Mouse (Mus musculus) T-helper 2 cell (primary cell): Measurements from ENCODE around the gene A230050P20Rik.

Source experiments
- in situ Hi-C: fragments of 300-600 bp; cut with MboI, MseI; formaldehyde crosslinking; loops from one replicate; pipeline ENCODE4 v1.15.1; 2025; ENCODE audit warnings: high pct_unique_total_duplicates

A230050P20Rik gene

DNA sequence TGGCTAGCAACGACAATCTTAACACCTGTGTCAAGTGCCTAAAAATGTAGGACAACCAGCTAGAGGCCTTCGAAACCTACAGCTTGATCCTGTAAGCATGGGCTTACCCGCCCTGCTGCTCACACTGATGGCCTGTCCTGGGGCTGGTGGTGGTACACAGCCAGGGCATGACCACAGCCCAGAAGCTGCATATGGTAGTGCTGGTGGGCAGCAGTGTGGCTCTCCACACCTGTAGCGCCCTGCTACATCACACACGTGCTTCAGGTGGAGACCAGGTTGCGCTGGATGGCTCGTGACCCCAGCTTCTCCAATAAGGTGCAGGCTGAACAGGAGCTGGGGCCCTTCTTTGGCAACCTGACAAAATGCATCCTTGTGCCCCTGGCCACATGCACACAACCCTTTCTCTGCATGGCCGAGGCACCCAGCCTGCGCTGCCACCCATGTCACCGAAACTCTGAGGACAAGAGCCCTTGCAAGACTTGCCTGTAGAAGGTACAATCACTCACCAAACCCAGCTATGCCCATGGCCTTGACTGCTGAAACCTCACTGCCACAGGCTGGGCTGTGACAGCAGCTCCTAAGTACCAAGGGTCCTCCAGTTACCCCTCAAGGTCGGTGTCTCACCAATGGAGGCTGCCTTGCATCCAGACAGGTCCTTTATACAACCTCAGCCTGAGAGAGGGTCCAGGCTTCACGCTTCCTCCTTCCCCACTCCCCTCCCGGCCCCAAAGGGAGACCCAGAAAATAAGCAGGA is 25.3 kb downstream of the A230050P20Rik start:
- in situ Hi-C loops = no loop called here

DNA sequence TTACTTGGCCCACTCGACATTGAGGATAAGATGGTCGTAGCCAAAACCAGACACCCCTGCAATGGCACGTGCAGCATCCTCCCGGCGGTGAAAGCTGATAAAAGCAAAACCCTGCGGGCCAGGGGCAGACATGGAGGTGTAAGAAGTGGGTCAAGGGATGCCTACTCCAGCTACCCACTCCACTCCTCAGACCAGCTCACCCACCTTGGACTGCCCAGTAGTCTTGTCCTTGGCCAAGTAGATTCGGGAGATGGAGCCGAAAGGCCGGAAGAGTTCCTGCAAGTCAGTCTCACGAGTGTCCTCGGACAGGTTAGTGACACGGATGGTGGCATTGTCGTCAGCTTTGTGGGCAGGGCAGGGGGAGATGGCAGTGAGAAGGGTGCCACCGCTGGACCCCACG is 26.2 kb downstream of the A230050P20Rik start:
- in situ Hi-C loops = no loop called here

DNA sequence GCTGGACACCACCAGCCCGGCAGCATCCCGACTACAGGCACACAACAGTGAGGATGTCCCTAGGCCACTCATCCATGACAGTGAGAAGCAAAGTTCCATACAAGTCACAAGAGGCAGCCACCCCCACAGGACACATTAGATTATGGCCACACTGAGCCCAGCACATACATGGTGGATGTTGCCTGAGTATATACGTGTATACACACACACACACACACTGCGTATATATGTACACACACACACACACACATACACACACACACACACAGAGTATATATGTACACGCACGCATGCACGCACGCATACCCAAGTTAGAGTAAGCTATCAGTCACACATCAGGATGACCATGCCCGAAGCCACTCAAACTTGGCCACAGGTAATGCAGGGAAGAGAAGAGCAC is 26.9 kb downstream of the A230050P20Rik start:
- in situ Hi-C loops = no loop called here

DNA sequence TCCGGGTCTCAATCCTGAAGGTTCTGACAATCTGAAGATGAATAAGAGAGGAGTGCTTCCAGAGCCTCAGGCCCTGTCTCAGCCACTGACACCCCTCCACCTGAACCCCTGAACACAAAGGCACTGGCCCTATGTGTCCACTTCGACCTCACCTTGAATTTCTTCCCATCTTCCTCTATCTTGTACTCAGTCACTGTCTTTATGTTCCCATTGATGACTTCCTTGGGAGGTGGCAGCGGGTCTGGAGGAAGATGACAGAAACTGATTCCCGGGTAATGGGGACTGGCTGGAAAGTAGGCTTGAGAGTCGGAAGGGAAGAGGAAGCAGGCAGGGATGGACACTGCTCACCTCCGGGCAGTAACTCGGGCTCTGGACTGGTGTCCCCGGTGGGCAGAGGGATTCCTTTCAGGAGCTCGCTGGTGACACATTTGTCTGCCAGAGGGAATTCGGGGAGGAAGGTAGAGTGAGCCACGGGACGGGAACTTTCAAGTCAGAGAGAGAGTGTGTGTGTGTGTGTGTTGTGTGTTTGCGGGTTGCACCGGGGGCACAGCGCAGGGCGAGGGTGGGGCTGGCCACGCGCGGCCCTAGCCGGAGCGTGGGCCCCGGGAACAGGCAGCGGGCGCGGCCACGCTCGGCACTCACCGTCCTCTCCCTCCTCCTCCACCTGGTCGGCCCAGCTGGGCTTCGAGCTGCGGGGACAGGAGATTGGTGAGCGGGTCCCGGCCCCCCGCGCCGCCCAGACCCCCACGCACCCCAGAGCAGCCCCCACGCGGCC is 29.5 kb downstream of the A230050P20Rik start:
- in situ Hi-C loops = no loop called here

DNA sequence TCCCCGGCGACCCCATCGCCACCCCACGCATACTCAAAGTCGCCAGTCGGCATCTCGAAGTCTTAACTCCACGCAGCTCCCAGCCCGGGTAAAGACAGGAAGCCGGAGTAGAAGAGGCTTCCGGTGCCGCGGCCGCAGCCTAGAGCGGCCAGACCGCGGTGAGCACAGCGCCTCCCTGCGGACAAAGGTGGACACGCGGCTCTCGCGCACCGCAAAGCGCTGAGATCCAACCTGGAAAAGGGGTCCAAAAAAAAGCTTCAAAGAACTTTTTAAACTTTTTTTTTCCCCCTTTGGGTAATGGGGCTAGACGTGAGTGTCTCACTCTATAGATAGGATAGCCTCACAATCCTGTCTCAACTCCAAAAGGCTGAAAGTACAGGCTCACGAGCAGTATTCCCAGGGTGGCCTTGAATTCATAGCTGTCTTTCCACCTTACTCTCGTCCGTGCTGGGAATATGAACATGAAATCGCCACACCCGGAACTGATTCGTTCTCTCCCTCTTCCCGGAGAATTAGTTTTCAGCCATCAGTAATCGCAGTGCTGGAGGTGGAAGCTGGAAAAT is 30.1 kb downstream of the A230050P20Rik start, which contains the start of gene Eif3g:
Gene Eif3g (minus strand): TSS at position 113 of the 563 bp plus-strand sequence.
- in situ Hi-C loops = no loop called here

DNA sequence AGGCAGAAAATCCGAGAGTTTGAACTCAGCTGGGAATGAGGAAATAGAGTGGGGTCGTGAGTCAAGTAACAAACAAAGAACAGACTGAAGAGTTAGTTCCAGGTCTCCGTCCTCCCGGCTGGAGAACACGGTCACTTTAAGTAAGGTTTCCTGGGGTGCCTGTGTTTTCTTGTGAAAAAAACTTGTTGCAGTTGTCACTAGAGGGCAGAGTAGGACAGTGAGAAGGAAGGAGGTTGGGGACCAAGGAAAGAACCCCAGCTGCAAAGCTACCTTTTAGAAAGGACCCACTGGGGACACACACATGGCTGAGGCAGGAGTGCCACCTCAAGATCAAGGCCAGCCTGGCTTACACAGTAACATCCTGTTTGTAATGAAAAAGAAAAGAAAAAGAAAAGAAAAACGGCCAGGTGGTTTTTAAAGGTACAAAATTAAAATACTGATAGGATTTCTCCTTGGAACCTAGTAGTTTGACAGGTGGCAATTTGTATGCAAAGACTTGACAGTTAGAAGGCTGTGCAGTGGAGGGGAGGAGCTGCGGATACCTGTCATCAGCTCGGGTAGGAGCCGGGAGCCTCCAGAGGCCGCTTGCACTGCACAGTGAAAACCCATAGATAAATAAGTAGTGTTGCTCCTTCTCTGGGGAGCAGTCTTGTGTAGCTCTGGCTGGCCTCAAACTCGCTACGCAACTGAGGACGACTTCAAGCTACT is 33.2 kb downstream of the A230050P20Rik start:
- in situ Hi-C loops = loop anchor here (25.0 kb wide), 1 partner anchor 1461 kb away; no protein-coding TSS in a partner anchor

DNA sequence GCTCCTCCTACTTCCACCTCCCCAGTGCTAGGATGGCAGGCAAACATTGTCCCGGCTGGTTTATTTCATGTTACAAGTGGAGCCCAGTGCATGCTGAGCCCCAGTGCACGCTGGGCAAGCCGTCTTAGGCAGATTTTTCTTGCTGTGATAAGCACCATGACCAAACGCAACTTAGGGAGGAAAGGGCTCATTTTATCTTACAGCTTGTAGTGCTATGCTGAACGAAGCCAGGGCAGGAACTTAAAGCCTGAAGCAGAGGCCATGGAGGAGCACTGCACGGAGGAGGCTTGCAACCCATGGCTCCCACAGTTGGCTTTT is 33.7 kb downstream of the A230050P20Rik start:
- in situ Hi-C loops = loop anchor here (25.0 kb wide), 1 partner anchor 1460 kb away; no protein-coding TSS in a partner anchor

DNA sequence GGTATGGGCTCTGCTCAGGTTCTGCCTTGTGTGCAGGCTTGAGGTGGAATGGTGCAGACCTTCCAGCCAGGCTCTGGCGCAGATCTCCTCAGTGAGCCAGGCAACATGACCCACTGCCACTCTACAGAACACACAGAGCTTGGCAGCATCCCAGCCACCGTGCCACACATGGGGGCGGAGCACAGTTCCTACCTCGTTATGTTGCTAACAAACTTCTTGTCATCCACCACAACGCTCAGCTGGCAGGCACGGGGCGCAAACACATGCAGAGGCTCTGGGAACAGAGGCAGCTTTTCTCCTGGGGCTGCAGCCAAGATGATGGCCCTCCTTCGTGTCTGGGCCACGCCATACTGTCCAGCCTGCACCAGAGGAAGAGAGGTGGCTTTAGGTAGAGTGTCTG is 41.5 kb downstream of the A230050P20Rik start:
- in situ Hi-C loops = loop anchor here (5.0 to 25.0 kb wide), 3 partner anchors 37 to 1452 kb away; partner anchors contain the start of gene Cdc37

DNA sequence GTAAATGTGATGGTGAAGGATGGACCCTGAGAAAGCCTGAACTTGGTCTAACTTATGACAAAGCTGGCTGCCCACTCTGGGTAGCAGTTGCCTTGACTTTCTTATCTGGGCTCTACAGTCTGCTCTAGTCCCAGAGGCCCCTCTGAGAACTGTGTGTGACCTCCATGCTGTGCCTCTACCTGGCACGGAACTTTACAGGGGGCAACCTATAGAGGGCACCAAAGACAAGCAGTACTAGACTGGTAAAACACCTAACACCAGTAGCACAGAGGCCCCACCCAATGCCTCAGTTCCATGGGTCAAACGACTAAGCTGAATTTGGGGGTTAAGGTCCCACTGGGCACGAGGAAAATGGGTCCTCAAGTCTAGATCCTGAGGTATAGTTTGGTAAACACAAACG is 47.7 kb downstream of the A230050P20Rik start:
- in situ Hi-C loops = loop anchor here (10.0 to 25.0 kb wide), 2 partner anchors 229 to 1446 kb away; partner anchors contain the start of gene Cdc37

DNA sequence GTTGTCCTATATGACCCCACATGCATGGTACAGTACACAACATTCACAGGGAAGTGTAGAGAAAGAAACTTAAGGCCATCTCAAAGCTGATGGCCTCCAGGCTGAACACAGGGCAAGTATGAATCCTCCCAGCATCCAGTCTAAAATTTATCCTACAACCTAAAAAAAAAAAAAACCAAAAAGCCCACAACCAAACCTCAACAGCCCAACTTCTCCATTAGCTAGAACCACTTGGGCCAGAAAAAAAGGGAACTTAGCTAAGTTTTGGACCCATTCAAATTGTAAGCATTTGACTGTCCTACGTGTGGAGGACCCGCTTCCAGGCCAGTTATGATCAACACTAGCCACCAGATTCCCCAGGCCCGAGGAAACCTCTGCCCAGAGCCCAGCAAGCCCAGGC is 54.8 kb downstream of the A230050P20Rik start:
- in situ Hi-C loops = loop anchor here (10.0 to 25.0 kb wide), 3 partner anchors 72 to 1439 kb away; no protein-coding TSS in a partner anchor
